Mouse (Mus musculus): ENCODE results near the gene Cyp26b1.

Gene Cyp26b1

GRCm38 (mm10) chr6:84561171-84561570 lies 32.5 kb downstream of the Cyp26b1 start:
- no peak for DNase-seq

GRCm38 (mm10) chr6:84549852-84550437 lies 43.8 kb downstream of the Cyp26b1 start:
- no peak for DNase-seq

GRCm38 (mm10) chr6:84545428-84545827 lies 48.3 kb downstream of the Cyp26b1 start:
- no peak for DNase-seq

- DNase-seq = no peak
These were observed 49.3 kb downstream of the Cyp26b1 start for GRCm38 (mm10) chr6:84544359-84544758.

- DNase-seq = peak; percentile 20
These were observed 50.2 kb downstream of the Cyp26b1 start for GRCm38 (mm10) chr6:84543516-84543915.

- no peak for DNase-seq
These were observed 53.8 kb downstream of the Cyp26b1 start for GRCm38 (mm10) chr6:84539924-84540323.

GRCm38 (mm10) chr6:84538681-84539080 lies 55.0 kb downstream of the Cyp26b1 start:
- DNase-seq = no peak

GRCm38 (mm10) chr6:84537611-84538197 lies 56.0 kb downstream of the Cyp26b1 start:
- no peak for DNase-seq

- DNase-seq = no peak
These were observed 58.8 kb downstream of the Cyp26b1 start for GRCm38 (mm10) chr6:84534944-84535343.

GRCm38 (mm10) chr6:84529912-84530311 lies 63.8 kb downstream of the Cyp26b1 start:
- no peak for DNase-seq

GRCm38 (mm10) chr6:84524901-84525601 lies 68.7 kb downstream of the Cyp26b1 start:
- no peak for DNase-seq
